Mouse (Mus musculus) Muller cell, postnatal 12 days (primary cell): ENCODE measurements around the gene Oog2.
"Not testable (repeated sequence)": the region's sequence is repeated elsewhere in the genome, so short reads cannot be mapped to it uniquely, and the experiment has no call there.

Experiments used
- DNase-seq: peaks from one replicate; pipeline ENCODE4 v3.0.0-alpha.2; 2015; ENCODE audit errors: inconsistent ontology term

Oog2 gene

DNA sequence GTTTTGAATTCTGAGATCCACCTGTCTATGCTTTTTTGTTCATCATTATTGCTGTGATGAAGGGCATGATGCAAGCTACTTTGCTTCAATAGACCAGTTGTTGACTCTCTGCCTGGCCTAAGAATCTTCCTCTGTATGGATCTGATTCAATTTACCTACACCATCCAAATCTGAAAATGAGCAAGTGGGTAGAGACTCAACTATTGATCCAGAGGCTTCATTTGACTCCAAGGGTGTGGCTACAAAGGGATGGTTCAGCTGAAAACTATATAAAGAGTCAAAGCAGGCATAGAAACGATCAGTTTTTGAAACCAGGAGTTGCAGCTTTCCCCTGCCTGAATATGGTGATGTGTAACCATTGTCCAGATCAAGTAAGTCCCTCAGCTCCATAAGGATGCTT, at the start of gene Oog2:
TSS of gene Oog2 (plus strand) at position 301 of the 400 bp plus-strand sequence.
- DNase-seq = no peak

DNA sequence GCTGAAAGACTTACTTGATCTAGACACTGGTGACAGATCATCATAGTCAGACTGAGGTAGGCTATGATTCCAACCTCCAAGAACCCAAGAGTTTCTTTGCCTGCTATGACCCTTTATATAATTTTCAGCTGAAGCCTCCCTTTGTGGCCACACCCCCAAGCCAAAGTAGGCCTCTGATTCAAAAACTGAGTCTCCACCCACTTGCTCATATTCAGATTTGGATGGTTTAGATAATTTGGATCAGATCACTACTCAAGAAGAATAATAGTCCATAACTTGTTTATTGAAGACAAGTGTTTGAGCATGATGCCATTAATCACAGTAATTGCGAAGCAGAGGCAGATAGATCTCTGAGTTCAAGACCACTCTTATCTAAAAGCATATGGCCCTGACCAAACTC, 28.0 kb upstream of the Oog2 start, which contains the start of gene Oog3:
TSS of gene Oog3 (minus strand) at position 101 of the 400 bp plus-strand sequence.
- DNase-seq = no peak

DNA sequence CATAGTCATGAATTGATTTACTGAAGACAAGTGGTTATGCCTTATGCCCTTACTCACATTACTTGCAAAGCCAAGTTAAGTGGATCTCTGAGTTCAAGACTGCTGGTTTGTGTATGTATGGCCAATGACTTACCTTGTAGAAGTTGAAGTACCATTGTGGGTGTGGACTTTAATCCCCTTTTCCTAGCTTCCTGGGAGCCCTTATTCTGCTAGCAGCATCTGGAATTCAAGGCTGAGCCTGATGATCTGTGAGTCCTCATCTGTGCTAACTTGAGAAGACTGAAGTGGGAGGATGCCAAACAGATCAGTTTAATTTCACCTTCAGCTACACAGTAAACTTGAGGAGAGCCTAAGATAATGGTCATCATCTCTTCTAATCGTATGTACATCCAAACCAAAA, 22.7 kb downstream of the Oog2 start, which contains the start of gene C87977:
TSS of gene C87977 (minus strand) at position 101 of the 400 bp plus-strand sequence.
- DNase-seq = not testable (repeated sequence)
